Mouse (Mus musculus): ENCODE measurements around the gene Ccdc189.

DNA sequence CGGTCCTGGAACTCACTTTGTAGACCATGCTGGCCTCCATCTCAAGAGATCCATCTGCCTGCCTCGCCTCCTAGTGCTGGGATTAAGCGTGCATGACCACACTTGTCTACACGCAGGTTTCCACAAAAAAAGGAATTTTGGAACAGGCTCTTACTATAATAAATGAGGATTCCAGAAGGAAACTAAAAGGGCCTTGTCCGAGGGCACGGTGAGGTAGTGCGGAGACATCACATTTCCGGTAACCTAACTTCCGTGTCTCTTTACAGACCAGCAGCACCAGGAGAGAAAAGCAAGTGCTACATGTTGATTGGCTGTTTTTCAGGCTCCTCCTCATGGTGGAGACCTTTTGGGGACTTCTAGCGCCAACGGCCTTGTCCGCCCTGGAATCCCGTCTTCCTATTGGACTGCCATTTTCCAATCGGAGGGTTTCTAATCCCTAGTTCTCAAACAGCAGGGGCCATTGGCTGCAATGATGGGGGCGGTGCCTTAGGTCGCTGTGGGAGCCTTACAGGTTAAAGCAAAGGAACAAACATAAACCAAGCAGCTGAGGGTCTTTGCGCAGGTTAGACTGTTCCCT is 15.4 kb downstream of the Ccdc189 start, which contains the start of gene Phkg2:
- peak; percentile 62 to 97; a peak in 2 of 4 replicates for TF ChIP-seq POLR2A (IDR thresholded peaks at IDR 0.05; ENCODE audit: control insufficient read depth in 1 of 2, insufficient read depth in 1 of 2, low read depth in 1 of 2, low read length in 2 of 2, poor library complexity in 1 of 2)
- TF ChIP-seq EP300 (IDR thresholded peaks at IDR 0.05; ENCODE audit: low read depth in 1 of 2, low read length in 2 of 2) = no peak
- no peak for TF ChIP-seq CTCF (IDR thresholded peaks at IDR 0.05 in 2 of 3, conservative IDR thresholded peaks at IDR 0.05 in 1 of 3; ENCODE audit: control insufficient read depth in 1 of 3, insufficient read depth in 1 of 3, low read depth in 2 of 3, low read length in 3 of 3, poor library complexity in 1 of 3, severe bottlenecking in 1 of 3)
- no peak for TF ChIP-seq GATA1 (IDR thresholded peaks at IDR 0.05; ENCODE audit: low read depth, low read length)
- no peak for TF ChIP-seq RAD21 (IDR thresholded peaks at IDR 0.05; ENCODE audit: low read depth, low read length)
- TF ChIP-seq CHD1 (IDR thresholded peaks at IDR 0.05; ENCODE audit: low read depth, low read length) = no peak
- TF ChIP-seq TCF12 (IDR thresholded peaks at IDR 0.05; ENCODE audit: low read depth, low read length) = peak; percentile 38; the same call in 1 of the 2 replicates
- peak; percentile 96 for TF ChIP-seq SIN3A (IDR thresholded peaks at IDR 0.05; ENCODE audit: low read length)
- 0 out of 2 replicates have a peak, but pooled peaks have one; percentile 11 for TF ChIP-seq USF1 (IDR thresholded peaks at IDR 0.05; ENCODE audit: low read depth, low read length)
- TF ChIP-seq E2F4 (IDR thresholded peaks at IDR 0.05; ENCODE audit: borderline replicate concordance, low read depth, low read length) = no peak
- TF ChIP-seq ELF1 (IDR thresholded peaks at IDR 0.05; ENCODE audit: low read depth, low read length) = peak; percentile 95
- TF ChIP-seq MYC (IDR thresholded peaks at IDR 0.05; ENCODE audit: low read depth, low read length) = peak; percentile 94
